Mouse (Mus musculus) liver, postnatal 0 days (tissue): ENCODE data around the gene Meox1.

Experiments used
- CTCF ChIP-seq: sonication (generic); IDR thresholded peaks from 2 replicates; pipeline ENCODE4 v1.5.1; 2016; ENCODE audit warnings: antibody characterized with exemption, low read depth
- EP300 ChIP-seq: IDR thresholded peaks from 2 replicates; pipeline ENCODE4 v1.6.1; 2016; ENCODE audit warnings: antibody characterized with exemption, low read depth, mild to moderate bottlenecking

DNA sequence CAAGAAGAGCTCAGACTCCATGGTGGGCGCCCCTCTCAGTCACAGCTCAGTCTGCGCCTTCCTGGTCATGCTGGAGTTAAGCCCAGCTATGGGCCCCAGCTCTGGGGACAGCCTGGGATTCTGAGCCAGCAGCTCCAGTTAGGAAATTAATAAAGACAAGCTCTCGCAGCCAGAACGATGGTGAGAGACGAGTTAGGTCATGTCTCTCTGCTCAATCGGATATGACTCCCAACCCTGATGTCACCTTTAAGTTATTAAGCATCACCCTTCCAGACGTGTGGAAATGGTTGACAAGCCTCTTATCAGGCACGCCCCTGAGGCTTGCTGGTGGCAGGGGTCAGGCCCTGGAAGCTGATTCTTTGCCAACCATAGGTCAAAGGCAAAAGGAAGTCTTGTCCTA lies 20.3 kb downstream of the Meox1 start:
- TF ChIP-seq CTCF (no peak), EP300 (no peak)
